Mouse (Mus musculus): ENCODE results near the gene Gga3. TPM values are rescaled to one million over a fixed set of nuclear protein-coding genes. Genes with fewer than 3 reads are reported as not detected.

Gga3 gene
- polyA plus RNA-seq, 1 experiment from 2014 or later = 17.4 TPM

GRCm38 (mm10) chr11:115642705-115643104 lies 38.9 kb upstream of the Gga3 start:
- Histone ChIP-seq H3K27me3 (ENCODE audit: control insufficient read depth, insufficient read depth, low read length) (no peaks in the 10 kb centered on the region), H3K27ac (ENCODE audit: low read length) (no peak overlapping the region), H3K4me3 (replicated peaks; ENCODE audit: low read length) (no peak overlapping the region), H3K9ac (ENCODE audit: low read length) (no peak overlapping the region), H3K9me3 (replicated peaks; ENCODE audit: control insufficient read depth, low read length) (no peaks in the 10 kb centered on the region), H3K36me3 (ENCODE audit: control insufficient read depth, insufficient read depth, low read length) (no peaks in the 10 kb centered on the region), H3K4me1 (ENCODE audit: control insufficient read depth, insufficient read depth, low read length) (no peaks in the 10 kb centered on the region), H3K4me2 (ENCODE audit: low read depth, low read length) (no peak overlapping the region)
- no peak for ATAC-seq (ENCODE audit: insufficient read depth, low FRiP score)
- WGBS = 94% methylated on average over 2 of the region's 2 CpGs

- no peak overlapping the region for H3K4me2 ChIP-seq (ENCODE audit: low read depth, low read length)
- WGBS = 88% methylated on average over 4 of the region's 4 CpGs
- no peak for ATAC-seq (ENCODE audit: insufficient read depth, low FRiP score)
- H3K9ac ChIP-seq (ENCODE audit: low read length) = no peak overlapping the region
- no peaks in the 10 kb centered on the region for H3K9me3 ChIP-seq (replicated peaks; ENCODE audit: control insufficient read depth, low read length)
- H3K4me3 ChIP-seq (replicated peaks; ENCODE audit: low read length) = no peak overlapping the region
- H3K4me1 ChIP-seq (ENCODE audit: control insufficient read depth, insufficient read depth, low read length) = no peaks in the 10 kb centered on the region
- H3K27me3 ChIP-seq (ENCODE audit: control insufficient read depth, insufficient read depth, low read length) = no peaks in the 10 kb centered on the region
- H3K36me3 ChIP-seq (ENCODE audit: control insufficient read depth, insufficient read depth, low read length) = no peaks in the 10 kb centered on the region
- no peak overlapping the region for H3K27ac ChIP-seq (ENCODE audit: low read length)
These were observed 37.8 kb upstream of the Gga3 start for GRCm38 (mm10) chr11:115641664-115642036.

DNA sequence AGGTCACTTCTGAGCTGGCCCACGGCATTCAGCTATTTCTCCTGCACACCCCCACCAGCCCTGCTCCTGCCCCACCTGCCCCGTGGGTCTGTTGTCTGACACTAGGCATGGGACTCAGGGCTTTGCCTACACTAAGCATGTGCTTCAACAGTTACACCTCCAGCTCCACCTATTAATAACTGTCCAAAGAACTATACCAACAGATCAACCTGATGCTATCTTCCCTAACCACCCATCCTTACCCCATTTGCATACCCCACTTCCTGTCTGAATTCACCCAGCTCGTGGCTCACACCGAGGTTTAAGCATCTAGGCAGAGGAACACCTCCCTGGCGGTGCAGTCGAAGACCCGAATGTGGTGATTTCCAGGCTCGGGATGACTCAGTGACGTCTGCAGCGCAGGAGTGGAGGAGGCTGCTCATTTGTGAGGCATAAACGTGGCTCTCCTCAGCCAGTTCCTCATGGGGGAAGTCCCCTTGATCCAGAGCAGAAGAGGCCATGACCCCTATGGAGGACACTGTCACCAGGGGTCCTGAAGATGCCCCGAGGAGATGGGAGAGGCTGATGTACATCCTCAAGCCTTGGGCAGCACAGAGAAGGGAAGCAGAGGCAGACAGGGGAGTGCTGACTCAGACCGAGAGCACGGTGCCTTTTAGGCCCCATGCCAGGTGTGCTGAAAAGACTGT lies 37.3 kb upstream of the Gga3 start:
- 45% methylated on average over 14 of the region's 14 CpGs for WGBS
- H3K4me2 ChIP-seq (ENCODE audit: low read depth, low read length) = no peak overlapping the region
- no peaks in the 10 kb centered on the region for H3K36me3 ChIP-seq (ENCODE audit: control insufficient read depth, insufficient read depth, low read length)
- H3K27me3 ChIP-seq (ENCODE audit: control insufficient read depth, insufficient read depth, low read length) = no peaks in the 10 kb centered on the region
- H3K9me3 ChIP-seq (replicated peaks; ENCODE audit: control insufficient read depth, low read length) = no peaks in the 10 kb centered on the region
- H3K9ac ChIP-seq (ENCODE audit: low read length) = no peak overlapping the region
- H3K4me1 ChIP-seq (ENCODE audit: control insufficient read depth, insufficient read depth, low read length) = no peaks in the 10 kb centered on the region
- no peak overlapping the region for H3K4me3 ChIP-seq (replicated peaks; ENCODE audit: low read length)
- no peak for ATAC-seq (ENCODE audit: insufficient read depth, low FRiP score)
- H3K27ac ChIP-seq (ENCODE audit: low read length) = no peak overlapping the region

DNA sequence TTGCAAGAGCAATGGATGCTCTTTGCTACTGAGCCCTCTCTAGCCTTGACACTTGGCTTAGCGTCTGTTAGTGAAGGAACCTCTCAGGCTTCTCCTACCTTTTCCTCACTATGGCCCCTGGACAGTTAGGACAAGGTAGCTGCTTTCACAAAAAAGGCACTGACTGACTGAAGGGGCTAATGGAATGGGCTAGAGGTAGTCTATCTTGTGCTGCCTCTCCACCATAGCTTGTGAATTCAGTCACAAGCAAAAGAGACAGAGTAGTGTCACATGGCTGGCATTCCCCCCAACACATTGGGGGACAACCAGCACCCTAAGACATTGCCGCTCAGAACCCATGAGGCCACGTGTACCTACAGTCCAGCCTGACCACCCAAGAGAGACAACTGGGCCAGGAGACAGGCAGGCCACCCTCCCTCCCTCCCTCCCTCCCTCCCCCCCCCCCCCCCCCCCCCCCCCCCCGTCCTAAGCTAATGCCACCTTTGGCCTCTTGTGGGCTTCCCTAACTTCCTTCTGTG lies 36.5 kb upstream of the Gga3 start:
- no peak for ATAC-seq (ENCODE audit: insufficient read depth, low FRiP score)
- no peak overlapping the region for H3K9ac ChIP-seq (ENCODE audit: low read length)
- H3K27me3 ChIP-seq (ENCODE audit: control insufficient read depth, insufficient read depth, low read length) = no peaks in the 10 kb centered on the region
- no peaks in the 10 kb centered on the region for H3K9me3 ChIP-seq (replicated peaks; ENCODE audit: control insufficient read depth, low read length)
- 80% methylated on average over 3 of the region's 4 CpGs for WGBS
- H3K4me2 ChIP-seq (ENCODE audit: low read depth, low read length) = no peak overlapping the region
- no peaks in the 10 kb centered on the region for H3K4me1 ChIP-seq (ENCODE audit: control insufficient read depth, insufficient read depth, low read length)
- H3K27ac ChIP-seq (ENCODE audit: low read length) = no peak overlapping the region
- H3K36me3 ChIP-seq (ENCODE audit: control insufficient read depth, insufficient read depth, low read length) = no peaks in the 10 kb centered on the region
- H3K4me3 ChIP-seq (replicated peaks; ENCODE audit: low read length) = no peak overlapping the region

GRCm38 (mm10) chr11:115639540-115639939 lies 35.7 kb upstream of the Gga3 start:
- Histone ChIP-seq H3K4me1 (ENCODE audit: control insufficient read depth, insufficient read depth, low read length) (no peaks in the 10 kb centered on the region), H3K9ac (ENCODE audit: low read length) (peak overlapping the region; percentile 19; the same call in 1 of the 2 replicates), H3K4me3 (replicated peaks; ENCODE audit: low read length) (no peak overlapping the region), H3K36me3 (ENCODE audit: control insufficient read depth, insufficient read depth, low read length) (no peaks in the 10 kb centered on the region), H3K9me3 (replicated peaks; ENCODE audit: control insufficient read depth, low read length) (no peaks in the 10 kb centered on the region), H3K27me3 (ENCODE audit: control insufficient read depth, insufficient read depth, low read length) (no peaks in the 10 kb centered on the region), H3K4me2 (ENCODE audit: low read depth, low read length) (no peak overlapping the region), H3K27ac (ENCODE audit: low read length) (no peak overlapping the region)
- ATAC-seq (ENCODE audit: insufficient read depth, low FRiP score) = no peak
- WGBS = 73% methylated on average over 4 of the region's 4 CpGs

GRCm38 (mm10) chr11:115638498-115639409 lies 34.9 kb upstream of the Gga3 start:
- Histone ChIP-seq H3K4me2 (ENCODE audit: low read depth, low read length) (no peak overlapping the region), H3K9ac (ENCODE audit: low read length) (peak overlapping the region; percentile 19; the same call in 1 of the 2 replicates), H3K36me3 (ENCODE audit: control insufficient read depth, insufficient read depth, low read length) (no peaks in the 10 kb centered on the region), H3K9me3 (replicated peaks; ENCODE audit: control insufficient read depth, low read length) (no peaks in the 10 kb centered on the region), H3K27me3 (ENCODE audit: control insufficient read depth, insufficient read depth, low read length) (no peaks in the 10 kb centered on the region), H3K27ac (ENCODE audit: low read length) (no peak overlapping the region), H3K4me1 (ENCODE audit: control insufficient read depth, insufficient read depth, low read length) (no peaks in the 10 kb centered on the region), H3K4me3 (replicated peaks; ENCODE audit: low read length) (no peak overlapping the region)
- WGBS = 60% methylated on average over 5 of the region's 5 CpGs
- ATAC-seq (ENCODE audit: insufficient read depth, low FRiP score) = no peak

DNA sequence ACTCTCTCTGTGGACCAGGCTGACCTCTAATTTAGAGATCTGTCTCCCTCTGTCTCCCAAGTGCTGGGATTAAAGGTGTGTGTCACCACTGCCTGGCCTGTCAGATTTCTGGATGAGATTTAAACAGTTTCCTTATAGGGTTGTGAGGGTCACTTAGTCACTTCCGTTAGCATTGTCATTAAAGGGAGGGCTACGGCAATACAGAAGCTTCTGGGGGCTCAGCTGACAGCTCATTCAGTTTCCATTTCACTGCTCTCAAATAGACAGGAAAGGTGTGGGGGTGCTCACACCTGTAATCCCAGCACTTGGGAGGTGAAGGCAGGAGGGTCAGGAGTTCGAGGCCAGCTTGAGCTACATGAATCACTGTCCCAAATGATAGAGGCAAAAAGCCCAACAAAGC lies 33.1 kb upstream of the Gga3 start:
- WGBS = 57% methylated on average over 3 of the region's 3 CpGs
- no peaks in the 10 kb centered on the region for H3K4me1 ChIP-seq (ENCODE audit: control insufficient read depth, insufficient read depth, low read length)
- no peak overlapping the region for H3K4me3 ChIP-seq (replicated peaks; ENCODE audit: low read length)
- H3K9me3 ChIP-seq (replicated peaks; ENCODE audit: control insufficient read depth, low read length) = no peaks in the 10 kb centered on the region
- ATAC-seq (ENCODE audit: insufficient read depth, low FRiP score) = no peak
- H3K27me3 ChIP-seq (ENCODE audit: control insufficient read depth, insufficient read depth, low read length) = no peaks in the 10 kb centered on the region
- no peak overlapping the region for H3K4me2 ChIP-seq (ENCODE audit: low read depth, low read length)
- H3K36me3 ChIP-seq (ENCODE audit: control insufficient read depth, insufficient read depth, low read length) = no peaks in the 10 kb centered on the region
- H3K27ac ChIP-seq (ENCODE audit: low read length) = no peak overlapping the region
- H3K9ac ChIP-seq (ENCODE audit: low read length) = no peak overlapping the region

DNA sequence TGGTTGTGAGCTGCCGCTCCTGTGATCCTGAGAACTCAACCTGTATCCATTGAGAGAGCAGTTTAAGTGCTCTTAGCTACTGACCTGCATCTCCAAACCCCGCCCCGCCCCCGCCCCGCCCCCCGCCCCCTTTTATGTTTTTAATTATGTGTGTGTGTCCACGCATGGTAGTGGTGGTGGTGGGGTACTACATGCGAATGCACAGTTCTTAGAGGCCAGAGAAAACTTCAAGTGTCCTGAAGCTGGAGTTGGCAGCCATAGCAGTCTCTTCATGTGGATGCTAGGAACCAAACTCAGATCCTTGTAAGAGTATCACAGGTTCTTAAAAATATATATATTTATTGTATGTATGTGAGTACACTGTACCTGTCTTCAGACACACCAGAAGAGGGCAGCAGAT lies 31.6 kb upstream of the Gga3 start:
- ATAC-seq (ENCODE audit: insufficient read depth, low FRiP score) = no peak
- WGBS = 82% methylated on average over 8 of the region's 8 CpGs
- H3K27ac ChIP-seq (ENCODE audit: low read length) = no peak overlapping the region

DNA sequence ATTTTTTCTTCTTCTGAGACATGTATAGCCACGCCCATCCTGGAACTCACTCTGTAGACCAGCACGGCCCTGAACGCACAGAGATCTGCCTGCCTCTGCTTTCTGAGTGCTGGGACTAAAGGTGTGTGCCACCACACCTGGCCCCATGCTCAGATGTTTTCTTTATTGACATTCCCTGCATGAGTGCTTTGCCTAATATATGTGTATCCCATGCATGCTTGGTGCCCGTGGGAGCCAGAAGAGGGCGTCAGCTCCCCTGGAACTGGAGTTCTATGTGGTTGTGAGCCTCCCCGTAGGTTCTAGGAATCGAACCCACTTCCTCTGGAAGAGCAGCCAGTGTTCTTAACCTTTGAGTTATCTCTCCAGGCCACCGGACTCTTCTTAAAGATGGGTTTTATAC lies 31.2 kb upstream of the Gga3 start:
- Histone ChIP-seq H3K4me3 (replicated peaks; ENCODE audit: low read length) (no peak overlapping the region), H3K9ac (ENCODE audit: low read length) (no peak overlapping the region), H3K27me3 (ENCODE audit: control insufficient read depth, insufficient read depth, low read length) (no peaks in the 10 kb centered on the region), H3K4me1 (ENCODE audit: control insufficient read depth, insufficient read depth, low read length) (no peaks in the 10 kb centered on the region; the same call in 1 of the 2 replicates), H3K4me2 (ENCODE audit: low read depth, low read length) (no peak overlapping the region), H3K36me3 (ENCODE audit: control insufficient read depth, insufficient read depth, low read length) (no peaks in the 10 kb centered on the region), H3K27ac (ENCODE audit: low read length) (no peak overlapping the region), H3K9me3 (replicated peaks; ENCODE audit: control insufficient read depth, low read length) (no peaks in the 10 kb centered on the region)
- no peak for ATAC-seq (ENCODE audit: insufficient read depth, low FRiP score)
- 87% methylated on average over 8 of the region's 8 CpGs for WGBS

More for the DNA sequence above, 31.6 kb upstream of the Gga3 start:
- no peaks in the 10 kb centered on the region; the same call in 1 of the 2 replicates for H3K4me1 ChIP-seq (ENCODE audit: control insufficient read depth, insufficient read depth, low read length)
- no peak overlapping the region for H3K4me2 ChIP-seq (ENCODE audit: low read depth, low read length)
- H3K27me3 ChIP-seq (ENCODE audit: control insufficient read depth, insufficient read depth, low read length) = no peaks in the 10 kb centered on the region
- H3K9me3 ChIP-seq (replicated peaks; ENCODE audit: control insufficient read depth, low read length) = no peaks in the 10 kb centered on the region
- no peaks in the 10 kb centered on the region for H3K36me3 ChIP-seq (ENCODE audit: control insufficient read depth, insufficient read depth, low read length)
- H3K4me3 ChIP-seq (replicated peaks; ENCODE audit: low read length) = no peak overlapping the region
- no peak overlapping the region for H3K9ac ChIP-seq (ENCODE audit: low read length)
